26 mouse cellular contexts compared by ENCODE assay signal in genomic region chr11:98590548-98591445, GRCm38 (mm10). TPM values are rescaled to one million over a fixed set of nuclear protein-coding genes. Genes with fewer than 3 reads are reported as not detected.
DNase-seq lines count a peak whose midpoint lies in the region; ATAC-seq and TF ChIP-seq lines count a peak whose summit lies in the region.
"Had no signal": no experiment of that assay in that cellular context is flagged by ENCODE, and none has a peak within 500 bp of the region (broad histone marks: within the 10 kb centered on the region; RNA-seq: fewer than 3 reads in every experiment).

No protein-coding gene starts in this region.

- no peaks in the 10 kb centered on the region for H3K27me3 ChIP-seq in cerebellum, adult 2 months (ENCODE audit: control insufficient read depth, insufficient read depth, low read length)
- peaks cover 22% of the 10 kb centered on the region for H3K27me3 ChIP-seq in myocyte (ENCODE audit: control insufficient read depth, insufficient read depth, insufficient read length)
- H3K27me3 ChIP-seq: neural tube, embryonic 12.5 days had no signal

- intact Hi-C loops in gastrocnemius, postnatal 36 days (cut with DNase I), result no loop called here

- TF ChIP-seq CTCF in cerebellum, adult 2 months (IDR thresholded peaks at IDR 0.05; ENCODE audit: borderline replicate concordance, insufficient read depth, low read depth, low read length), result no peak

- H3ac ChIP-seq in myocyte (ENCODE audit: control insufficient read depth, insufficient read length), result no peak overlapping the region

- no peak for TF ChIP-seq POLR2A in cerebellum, adult 2 months (IDR thresholded peaks at IDR 0.05; ENCODE audit: borderline replicate concordance, insufficient read depth, low read length)
- no peak for TF ChIP-seq POLR2A in myocyte (IDR thresholded peaks at IDR 0.05; ENCODE audit: insufficient read length, low read depth)

- no peaks in the 10 kb centered on the region for H3K36me3 ChIP-seq in myocyte (ENCODE audit: control insufficient read depth, insufficient read depth)
- H3K36me3 ChIP-seq: embryonic facial prominence, embryonic 15.5 days; forebrain, embryonic 10.5 days; limb, embryonic 12.5 days; liver, embryonic 15.5 days; midbrain, embryonic 10.5 days; neural tube, embryonic 12.5 days had no signal

- H3K4me3 ChIP-seq in cerebellum, adult 2 months (replicated peaks; ENCODE audit: insufficient read depth, low read depth, low read length), result peak overlapping the region; percentile 11
- no peak overlapping the region for H3K4me3 ChIP-seq in myocyte
- H3K4me3 ChIP-seq: embryonic facial prominence, embryonic 15.5 days; forebrain, embryonic 10.5 days; left cerebral cortex, adult 2 months; limb, embryonic 12.5 days; liver, embryonic 15.5 days; midbrain, embryonic 10.5 days; neural tube, embryonic 12.5 days had no signal

- no peak for ATAC-seq in cerebellum, adult (ENCODE audit: insufficient number of reproducible peaks, low FRiP score, low TSS enrichment)
- ATAC-seq in megakaryocyte, adult 5-6 weeks (ENCODE audit: poor library complexity, severe bottlenecking), result no peak
- ATAC-seq: inflammation-experienced regulatory T-cells, adult 6 months had no signal

- peak; percentile 60 for DNase-seq in cerebellum, adult 11-12 months
- DNase-seq in kidney, adult 9 months, result peak; percentile 61
- DNase-seq in kidney, adult 18-20 months, result no peak
- peak; percentile 55 to 69 for DNase-seq in cerebellum, adult 2 months
- DNase-seq in gastrocnemius, postnatal 36 days, result no peak
- DNase-seq: adrenal gland, postnatal 14 days; embryo, embryonic 11 days; gastrocnemius, postnatal 10 days; heart, postnatal 4 days; lung, postnatal 14 days; right cerebral cortex, postnatal 4 days; thymus, postnatal 25 days had no signal

- no peak overlapping the region for H3K27ac ChIP-seq in cerebellum, adult 2 months (ENCODE audit: insufficient read depth, low read length)
- H3K27ac ChIP-seq: embryonic facial prominence, embryonic 15.5 days; forebrain, embryonic 10.5 days; kidney, postnatal 0 days; left cerebral cortex, adult 2 months; limb, embryonic 12.5 days; liver, embryonic 15.5 days; midbrain, embryonic 10.5 days; neural tube, embryonic 12.5 days had no signal

- H3K79me2 ChIP-seq in myocyte (ENCODE audit: control insufficient read depth, insufficient read depth), result peaks cover 9% of the 10 kb centered on the region

- 19% methylated on average over 19 of the region's 19 CpGs for whole genome bisulfite sequencing in cerebellum, adult 2 months

- peaks cover 8% of the 10 kb centered on the region; the same call in 1 of the 2 replicates for H3K4me1 ChIP-seq in cerebellum, adult 2 months (ENCODE audit: control insufficient read depth, insufficient read depth, low read length)

- no peak overlapping the region for H3K4me2 ChIP-seq in myocyte (ENCODE audit: low read depth)
- H3K4me2 ChIP-seq: embryonic facial prominence, embryonic 15.5 days; heart, embryonic 11.5 days; limb, embryonic 12.5 days; liver, embryonic 15.5 days; neural tube, embryonic 12.5 days had no signal

TF ChIP-seq in myocyte, 11 proteins besides CTCF, POLR2A, EP300 and RAD21:
- TF ChIP-seq CEBPB (IDR thresholded peaks at IDR 0.05; ENCODE audit: insufficient read depth, poor library complexity, severe bottlenecking), result no peak
- TF ChIP-seq MYOG (IDR thresholded peaks at IDR 0.05; ENCODE audit: control insufficient read depth in 1 of 3, insufficient read depth in 1 of 3, insufficient read length in 2 of 3, low read depth in 2 of 3), result peak in 2 of 3 experiments; percentile 42 to 64
- no peak for TF ChIP-seq POLR2AphosphoS2 (IDR thresholded peaks at IDR 0.05; ENCODE audit: insufficient read length, low read depth)
- peak in 1 of 3 experiments; percentile 63 for TF ChIP-seq MYOD1 (IDR thresholded peaks at IDR 0.05; ENCODE audit: control insufficient read depth in 1 of 3, insufficient read length in 2 of 3, low read depth in 2 of 3)
- no peak for TF ChIP-seq SRF (IDR thresholded peaks at IDR 0.05; ENCODE audit: control insufficient read depth, insufficient read length, low read depth)

RNA-seq across cellular contexts. Expression of gene Ormdl3, which starts 3.6 kb away (rescaled TPM):
- polyA plus RNA-seq in cerebellum, adult 2 months (2012; rRNA removed), result 64.6 and 66.8 TPM in 2 replicates
- polyA plus RNA-seq in myocyte (2012; fragmentation: generic; extraction: Trizol), result 43.5 TPM
- 5.1 and 7.8 TPM in 2 replicates for total RNA-seq in megakaryocyte, adult 5-6 weeks (2015)
- total RNA-seq in megakaryocyte, adult 5-6 weeks (2017), result 6.3 and 8.8 TPM in 2 replicates
- 10 to 100 TPM; 20.9 to 24.0 TPM for total RNA-seq in gastrocnemius, postnatal 36 days (2021)

RNA-seq across cellular contexts. Expression of gene Lrrc3c, which starts 7.3 kb away (rescaled TPM):
- 0.41 TPM in 1 of 2 replicates, not detected in the other for polyA plus RNA-seq in cerebellum, adult 2 months (2012; rRNA removed)
- not detected for polyA plus RNA-seq in myocyte (2012; fragmentation: generic; extraction: Trizol)
- total RNA-seq in megakaryocyte, adult 5-6 weeks (2015), result not detected in 2 replicates
- total RNA-seq in megakaryocyte, adult 5-6 weeks (2017), result not detected in 2 replicates
- total RNA-seq in gastrocnemius, postnatal 36 days (2021), result not detected
- total RNA-seq: adrenal gland, postnatal 14 days; gastrocnemius, postnatal 10 days; heart, postnatal 4 days; layer of hippocampus, adult 8-10 months; left cerebral cortex, adult 2 months had no signal
- polyA plus RNA-seq: embryonic facial prominence, embryonic 15.5 days; forebrain, embryonic 10.5 days; heart, embryonic 11.5 days; inflammation-experienced regulatory T-cells, adult 6 months; kidney, postnatal 0 days; limb, embryonic 12.5 days; liver, embryonic 15.5 days; midbrain, embryonic 10.5 days; neural tube, embryonic 12.5 days had no signal

RNA-seq across cellular contexts. Expression of gene Gm12355, which starts 34.7 kb away (rescaled TPM):
- 0.33 and 0.35 TPM in 2 replicates for polyA plus RNA-seq in cerebellum, adult 2 months (2012; rRNA removed)
- polyA plus RNA-seq in myocyte (2012; fragmentation: generic; extraction: Trizol), result 0.44 TPM
- 5.5 and 7.0 TPM in 2 replicates for total RNA-seq in megakaryocyte, adult 5-6 weeks (2015)
- total RNA-seq in megakaryocyte, adult 5-6 weeks (2017), result 1.8 and 3.3 TPM in 2 replicates
- 1 to 10 TPM; 3.0 to 4.2 TPM for total RNA-seq in gastrocnemius, postnatal 36 days (2021)

RNA-seq across cellular contexts. Expression of gene Gsdma3, which starts 35.4 kb away (rescaled TPM):
- polyA plus RNA-seq in cerebellum, adult 2 months (2012; rRNA removed), result not detected in 2 replicates
- not detected for polyA plus RNA-seq in myocyte (2012; fragmentation: generic; extraction: Trizol)
- not detected in 2 replicates for total RNA-seq in megakaryocyte, adult 5-6 weeks (2015)
- total RNA-seq in megakaryocyte, adult 5-6 weeks (2017), result not detected in 2 replicates
- total RNA-seq in gastrocnemius, postnatal 36 days (2021), result 10 to 100 TPM in 1 of 2 experiments, 1 to 10 TPM in 1; 1.8 to 22.5 TPM
- polyA plus RNA-seq: embryonic facial prominence, embryonic 15.5 days; forebrain, embryonic 10.5 days; inflammation-experienced regulatory T-cells, adult 6 months; kidney, postnatal 0 days; limb, embryonic 12.5 days; liver, embryonic 15.5 days; midbrain, embryonic 10.5 days; neural tube, embryonic 12.5 days had no signal

RNA-seq across cellular contexts. Expression of gene Zpbp2, which starts 39.9 kb away (rescaled TPM):
- 0.13 and 0.20 TPM in 2 replicates for polyA plus RNA-seq in cerebellum, adult 2 months (2012; rRNA removed)
- polyA plus RNA-seq in myocyte (2012; fragmentation: generic; extraction: Trizol), result not detected
- 0.34 and 5.4 TPM in 2 replicates for total RNA-seq in megakaryocyte, adult 5-6 weeks (2015)
- 0.81 TPM in 1 of 2 replicates, not detected in the other for total RNA-seq in megakaryocyte, adult 5-6 weeks (2017)
- not detected for total RNA-seq in gastrocnemius, postnatal 36 days (2021)
- total RNA-seq: adrenal gland, postnatal 14 days; gastrocnemius, postnatal 10 days; left cerebral cortex, adult 2 months had no signal
- polyA plus RNA-seq: limb, embryonic 12.5 days; neural tube, embryonic 12.5 days had no signal

Comparison
In these comparisons a context has a peak if more than half of its experiments do, and no peak if none do; other contexts are left out.
1. DNase-seq: peak in cerebellum, adult 11-12 months (single experiment), kidney, adult 9 months (single experiment) and cerebellum, adult 2 months (2 of 2); none in kidney, adult 18-20 months (single experiment) and gastrocnemius, postnatal 36 days (0 of 2).